In genomic region chr11:75270276-75270984, GRCm38 (mm10) we compare ENCODE assay signal across 11 mouse cellular contexts.
DNase-seq lines count a peak whose midpoint lies in the region; ATAC-seq and TF ChIP-seq lines count a peak whose summit lies in the region.
"Had no signal": no experiment of that assay in that cellular context is flagged by ENCODE, and none has a peak within 500 bp of the region (broad histone marks: within the 10 kb centered on the region; RNA-seq: fewer than 3 reads in every experiment).

No protein-coding gene starts in this region.

- ATAC-seq in heart, embryonic 16.5 days (replicated peaks; ENCODE audit: extremely low read depth, insufficient read depth, low FRiP score): no peak
- ATAC-seq in hindbrain, postnatal 0 days: no peak

- H3K4me3 ChIP-seq in heart, embryonic 16.5 days (ENCODE audit: low read length): no peak overlapping the region
- no peak overlapping the region for H3K4me3 ChIP-seq in hindbrain, postnatal 0 days (ENCODE audit: low read length)
- H3K4me3 ChIP-seq: limb, embryonic 13.5 days had no signal

- 69% methylated on average over 8 of the region's 8 CpGs for WGBS in heart, embryonic 16.5 days
- 63% methylated on average over 8 of the region's 8 CpGs for WGBS in hindbrain, postnatal 0 days

- no peaks in the 10 kb centered on the region for H3K27me3 ChIP-seq in heart, embryonic 16.5 days (ENCODE audit: control insufficient read depth, insufficient read depth, low read length)
- H3K27me3 ChIP-seq in hindbrain, postnatal 0 days (ENCODE audit: insufficient read depth, low read length): no peaks in the 10 kb centered on the region
- H3K27me3 ChIP-seq: limb, embryonic 13.5 days had no signal

- no peaks in the 10 kb centered on the region for H3K9me3 ChIP-seq in heart, embryonic 16.5 days (replicated peaks; ENCODE audit: control insufficient read depth, low read length)
- no peaks in the 10 kb centered on the region for H3K9me3 ChIP-seq in hindbrain, postnatal 0 days (ENCODE audit: low read length)
- H3K9me3 ChIP-seq: limb, embryonic 13.5 days had no signal

- no peak for DNase-seq in heart, adult 18-20 months
- peak; percentile 30 to 58 for DNase-seq in spleen, postnatal 10 days (ENCODE audit: low spot score in 2 of 2)
- no peak for DNase-seq in spleen, adult 18-20 months
- no peak for DNase-seq in hindbrain, postnatal 0 days (ENCODE audit: low spot score)
- DNase-seq in right cerebral cortex, postnatal 25 days: no peak
- DNase-seq in urinary bladder, postnatal 10 days (ENCODE audit: low spot score): no peak
- DNase-seq: embryo, embryonic 11 days; kidney, adult 9 months; thymus, postnatal 25 days had no signal

- no peak overlapping the region for H3K4me2 ChIP-seq in heart, embryonic 16.5 days (ENCODE audit: low read depth, low read length)
- no peak overlapping the region for H3K4me2 ChIP-seq in hindbrain, postnatal 0 days (ENCODE audit: low read depth, low read length)
- H3K4me2 ChIP-seq: limb, embryonic 13.5 days had no signal

- no peak overlapping the region for H3K9ac ChIP-seq in heart, embryonic 16.5 days (ENCODE audit: low read length)
- no peak overlapping the region for H3K9ac ChIP-seq in hindbrain, postnatal 0 days (replicated peaks; ENCODE audit: low read length)
- H3K9ac ChIP-seq: limb, embryonic 13.5 days had no signal

- peaks cover 44% of the 10 kb centered on the region for H3K4me1 ChIP-seq in heart, embryonic 16.5 days (ENCODE audit: control insufficient read depth, insufficient read depth, low read length)
- peaks cover 42% of the 10 kb centered on the region for H3K4me1 ChIP-seq in hindbrain, postnatal 0 days (ENCODE audit: insufficient read depth, low read length)

- H3K36me3 ChIP-seq in heart, embryonic 16.5 days (ENCODE audit: control insufficient read depth, insufficient read depth): no peaks in the 10 kb centered on the region
- no peaks in the 10 kb centered on the region for H3K36me3 ChIP-seq in hindbrain, postnatal 0 days (ENCODE audit: insufficient read depth, low read length)
- H3K36me3 ChIP-seq: limb, embryonic 13.5 days had no signal

- TF ChIP-seq CTCF in hindbrain, postnatal 0 days (IDR thresholded peaks at IDR 0.05; ENCODE audit: low read depth): no peak

- H3K27ac ChIP-seq in heart, embryonic 16.5 days (ENCODE audit: low read length): peak overlapping the region; percentile 22; the same call in 1 of the 2 replicates
- 0 out of 2 replicates have a peak overlapping the region, but pooled peaks have one; percentile 8 for H3K27ac ChIP-seq in hindbrain, postnatal 0 days
- H3K27ac ChIP-seq: limb, embryonic 13.5 days had no signal

Comparison
In these comparisons a context has a peak if more than half of its experiments do, and no peak if none do; other contexts are left out.
1. DNase-seq: peak in spleen, postnatal 10 days (2 of 2); none in heart, adult 18-20 months (0 of 2), spleen, adult 18-20 months (0 of 2), hindbrain, postnatal 0 days (single experiment), right cerebral cortex, postnatal 25 days (single experiment) and urinary bladder, postnatal 10 days (single experiment).